Mouse (Mus musculus) myocyte (in vitro differentiated cells): ENCODE results near the gene Kcnip1. TPM values are rescaled to one million over a fixed set of nuclear protein-coding genes. Genes with fewer than 3 reads are reported as not detected.

Experiments
- H3K27me3 ChIP-seq: one replicate; pipeline ENCODE4 v1.6.1; 2011; ENCODE audit not compliant: control insufficient read depth, insufficient read depth, insufficient read length
- H3K36me3 ChIP-seq: one replicate; pipeline ENCODE4 v1.6.1; 2011; ENCODE audit not compliant: control insufficient read depth, insufficient read depth
- H3K4me2 ChIP-seq: one replicate; pipeline ENCODE4 v1.6.1; 2011; ENCODE audit warnings: low read depth, control low read depth
- H3K4me3 ChIP-seq: one replicate; pipeline ENCODE4 v1.5.1; 2011; ENCODE audit warnings: mild to moderate bottlenecking, control low read depth, moderate library complexity
- H3K79me2 ChIP-seq: one replicate; pipeline ENCODE4 v1.6.1; 2011; ENCODE audit not compliant: control insufficient read depth, insufficient read depth
- H3ac ChIP-seq: one replicate; pipeline ENCODE4 v1.6.1; 2011; ENCODE audit not compliant: control insufficient read depth, insufficient read length
- CEBPB ChIP-seq: IDR thresholded peaks from 2 replicates; pipeline ENCODE4 v1.6.1; 2011; ENCODE audit warnings: mild to moderate bottlenecking, moderate library complexity; ENCODE audit not compliant: poor library complexity, insufficient read depth, severe bottlenecking
- E2F4 ChIP-seq: IDR thresholded peaks from one replicate; pipeline ENCODE4 v1.6.1; 2011; ENCODE audit warnings: mild to moderate bottlenecking, control low read depth, moderate library complexity; ENCODE audit not compliant: insufficient read depth
- MAX ChIP-seq: IDR thresholded peaks from one replicate; pipeline ENCODE4 v1.6.1; 2011; ENCODE audit warnings: low read depth, mild to moderate bottlenecking, control low read depth
- MYOD1 ChIP-seq, 3 experiments: IDR thresholded peaks; one replicate each; pipeline ENCODE4 v1.6.1; 2011; ENCODE audit warnings: control low read depth in 2 of 3, low read depth in 2 of 3, mild to moderate bottlenecking in 2 of 3, moderate library complexity in 1 of 3; ENCODE audit not compliant: insufficient read length in 2 of 3, control insufficient read depth in 1 of 3
- MYOG ChIP-seq, 3 experiments: IDR thresholded peaks; one replicate each; pipeline ENCODE4 v1.6.1; 2011; ENCODE audit warnings: control low read depth in 2 of 3, low read depth in 2 of 3, mild to moderate bottlenecking in 2 of 3; ENCODE audit not compliant: insufficient read length in 2 of 3, control insufficient read depth in 1 of 3, insufficient read depth in 1 of 3
- POLR2A ChIP-seq: IDR thresholded peaks from one replicate; pipeline ENCODE4 v1.6.1; 2011; ENCODE audit warnings: low read depth, mild to moderate bottlenecking, control low read depth, moderate library complexity; ENCODE audit not compliant: insufficient read length
- POLR2AphosphoS2 ChIP-seq: IDR thresholded peaks from one replicate; pipeline ENCODE4 v1.6.1; 2011; ENCODE audit warnings: low read depth, control low read depth; ENCODE audit not compliant: insufficient read length
- REST ChIP-seq: IDR thresholded peaks from one replicate; pipeline ENCODE4 v1.6.1; 2011; ENCODE audit warnings: mild to moderate bottlenecking, control low read depth, moderate library complexity; ENCODE audit not compliant: insufficient read depth, insufficient read length
- SRF ChIP-seq: IDR thresholded peaks from one replicate; pipeline ENCODE4 v1.6.1; 2011; ENCODE audit warnings: low read depth; ENCODE audit not compliant: control insufficient read depth, insufficient read length
- TCF12 ChIP-seq: IDR thresholded peaks from one replicate; pipeline ENCODE4 v1.6.1; 2011; ENCODE audit warnings: mild to moderate bottlenecking, control low read depth; ENCODE audit not compliant: poor library complexity, insufficient read depth, severe bottlenecking
- TCF3 ChIP-seq: IDR thresholded peaks from one replicate; pipeline ENCODE4 v1.6.1; 2011; ENCODE audit warnings: low read depth, control low read depth; ENCODE audit not compliant: insufficient read length
- USF1 ChIP-seq: IDR thresholded peaks from one replicate; pipeline ENCODE4 v1.6.1; 2011; ENCODE audit warnings: low read depth, mild to moderate bottlenecking, control low read depth, moderate library complexity
- polyA plus RNA-seq: library from polyadenylated mRNA; unstranded; fragments of >200 nt; fragmentation: generic; extraction: Trizol; gene quantifications from one replicate; pipeline ENCODE4 v1.2.1, GENCODE M21; 2012; ENCODE audit warnings: missing spikeins

The Kcnip1 gene
- polyA plus RNA-seq, 1 experiment: not detected

DNA sequence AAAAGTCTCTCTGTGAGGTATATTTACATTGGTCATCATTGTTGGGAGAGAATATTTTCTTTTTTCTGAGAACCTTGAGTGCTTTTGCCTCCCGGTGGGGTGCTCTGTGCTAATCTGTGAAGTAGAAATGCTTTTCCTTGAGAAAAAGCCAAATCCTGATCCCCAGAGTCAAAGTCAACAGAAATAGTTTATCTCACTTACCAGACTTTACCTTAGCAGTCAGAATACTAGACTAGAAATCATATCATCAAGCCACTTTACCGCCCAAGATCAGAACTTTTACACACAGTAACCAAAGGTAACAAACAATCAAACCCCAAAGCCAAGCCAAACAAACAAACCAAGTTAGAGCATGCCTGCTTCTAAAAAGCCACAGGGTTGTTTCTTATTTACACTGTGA, 122.7 kb downstream of the Kcnip1 start:
- Histone ChIP-seq H3ac (no peak overlapping the region), H3K79me2 (no peaks in the 10 kb centered on the region), H3K36me3 (no peaks in the 10 kb centered on the region), H3K27me3 (no peaks in the 10 kb centered on the region), H3K4me3 (no peak overlapping the region), H3K4me2 (no peak overlapping the region)
- no peak for TF ChIP-seq MAX
- TF ChIP-seq MYOD1 (IDR thresholded peaks at IDR 0.05; ENCODE audit: control insufficient read depth in 1 of 3, insufficient read length in 2 of 3, low read depth in 2 of 3): no peak
- no peak for TF ChIP-seq REST
- TF ChIP-seq TCF12: no peak
- TF ChIP-seq USF1: no peak
- TF ChIP-seq E2F4: no peak
- no peak for TF ChIP-seq TCF3
- no peak for TF ChIP-seq SRF
- TF ChIP-seq MYOG (IDR thresholded peaks at IDR 0.05; ENCODE audit: control insufficient read depth in 1 of 3, insufficient read depth in 1 of 3, insufficient read length in 2 of 3, low read depth in 2 of 3): no peak
- TF ChIP-seq CEBPB: no peak
- no peak for TF ChIP-seq POLR2A
- TF ChIP-seq POLR2AphosphoS2: no peak

- TF ChIP-seq CEBPB: no peak
- TF ChIP-seq USF1: no peak
- TF ChIP-seq POLR2A: no peak
- TF ChIP-seq MYOG (IDR thresholded peaks at IDR 0.05; ENCODE audit: control insufficient read depth in 1 of 3, insufficient read depth in 1 of 3, insufficient read length in 2 of 3, low read depth in 2 of 3): no peak
- TF ChIP-seq POLR2AphosphoS2: no peak
- TF ChIP-seq E2F4: no peak
- TF ChIP-seq REST: no peak
- TF ChIP-seq SRF: no peak
- no peak for TF ChIP-seq MAX
- no peaks in the 10 kb centered on the region for H3K27me3 ChIP-seq
- H3ac ChIP-seq: no peak overlapping the region
- H3K4me3 ChIP-seq: no peak overlapping the region
- no peaks in the 10 kb centered on the region for H3K79me2 ChIP-seq
- H3K36me3 ChIP-seq: no peaks in the 10 kb centered on the region
- no peak overlapping the region for H3K4me2 ChIP-seq
Observed at GRCm38 (mm10) chr11:33869559-33869958, 123.4 kb downstream of the Kcnip1 start.

- Histone ChIP-seq H3K4me2 (no peak overlapping the region), H3K4me3 (no peak overlapping the region), H3K27me3 (no peaks in the 10 kb centered on the region), H3K79me2 (no peaks in the 10 kb centered on the region), H3K36me3 (no peaks in the 10 kb centered on the region), H3ac (no peak overlapping the region)
- TF ChIP-seq TCF3 (no peak), USF1 (no peak), E2F4 (no peak), TCF12 (no peak), POLR2A (no peak)
Observed at GRCm38 (mm10) chr11:33866775-33867174, 126.2 kb downstream of the Kcnip1 start.

DNA sequence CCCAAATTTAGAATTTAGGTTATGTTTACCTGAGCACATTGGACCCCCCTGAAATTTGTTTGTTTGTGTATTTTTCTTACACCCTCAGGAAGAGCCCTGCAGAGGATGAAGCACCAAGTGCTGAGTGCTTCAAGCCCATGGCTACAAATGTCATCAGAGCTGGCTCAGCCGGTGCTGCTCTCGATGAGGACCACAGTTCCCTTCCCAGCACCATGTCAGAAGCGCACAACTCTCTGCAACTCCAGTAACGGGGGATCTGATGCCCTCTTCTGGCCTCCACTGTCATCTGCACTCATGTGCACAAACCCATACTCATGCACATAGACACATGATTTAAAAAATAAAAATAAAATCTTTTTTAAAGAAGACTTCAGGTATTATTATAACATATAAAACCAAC, 128.7 kb downstream of the Kcnip1 start:
- no peaks in the 10 kb centered on the region for H3K36me3 ChIP-seq
- no peaks in the 10 kb centered on the region for H3K27me3 ChIP-seq
- no peak overlapping the region for H3ac ChIP-seq
- H3K4me2 ChIP-seq: no peak overlapping the region
- H3K79me2 ChIP-seq: no peaks in the 10 kb centered on the region
- TF ChIP-seq MAX (no peak), POLR2AphosphoS2 (no peak), POLR2A (no peak), E2F4 (no peak), TCF3 (no peak), CEBPB (no peak)
- no peak overlapping the region for H3K4me3 ChIP-seq

GRCm38 (mm10) chr11:33861823-33862222, 131.1 kb downstream of the Kcnip1 start:
- no peak overlapping the region for H3ac ChIP-seq
- H3K27me3 ChIP-seq: no peaks in the 10 kb centered on the region
- TF ChIP-seq TCF12: no peak
- TF ChIP-seq CEBPB: no peak
- TF ChIP-seq MYOD1 (IDR thresholded peaks at IDR 0.05; ENCODE audit: control insufficient read depth in 1 of 3, insufficient read length in 2 of 3, low read depth in 2 of 3): no peak
- TF ChIP-seq TCF3: no peak
- no peak for TF ChIP-seq POLR2A
- TF ChIP-seq MYOG (IDR thresholded peaks at IDR 0.05; ENCODE audit: control insufficient read depth in 1 of 3, insufficient read depth in 1 of 3, insufficient read length in 2 of 3, low read depth in 2 of 3): no peak
- no peak for TF ChIP-seq E2F4
- no peak for TF ChIP-seq REST
- TF ChIP-seq POLR2AphosphoS2: no peak
- no peak for TF ChIP-seq SRF
- TF ChIP-seq USF1: no peak
- TF ChIP-seq MAX: no peak
- H3K4me3 ChIP-seq: no peak overlapping the region
- no peak overlapping the region for H3K4me2 ChIP-seq
- H3K36me3 ChIP-seq: no peaks in the 10 kb centered on the region
- no peaks in the 10 kb centered on the region for H3K79me2 ChIP-seq
